Mouse (Mus musculus) bone marrow, adult 2 months (tissue): ENCODE results near the gene Olfr1373.
"Not testable (repeated sequence)": the region's sequence is repeated elsewhere in the genome, so short reads cannot be mapped to it uniquely, and the experiment has no call there.

Experiments used
- CTCF ChIP-seq: fragments of 200-500 bp; IDR thresholded peaks from 2 replicates; pipeline ENCODE4 v1.5.1; 2011; ENCODE audit warnings: low read length, control low read depth; ENCODE audit not compliant: control insufficient read depth, insufficient read depth
- POLR2A ChIP-seq: fragments of 200-500 bp; IDR thresholded peaks from 2 replicates; pipeline ENCODE4 v1.6.1; 2011; ENCODE audit warnings: low read depth, mild to moderate bottlenecking, control low read depth, low read length, borderline replicate concordance; ENCODE audit not compliant: control insufficient read depth

GRCm38 (mm10) chr11:52179897-52180296 is 34.6 kb upstream of the Olfr1373 start:
- TF ChIP-seq CTCF, POLR2A: not testable (repeated sequence)
